Comparison of ENCODE assay signal across 14 mouse cellular contexts in the genomic region with DNA sequence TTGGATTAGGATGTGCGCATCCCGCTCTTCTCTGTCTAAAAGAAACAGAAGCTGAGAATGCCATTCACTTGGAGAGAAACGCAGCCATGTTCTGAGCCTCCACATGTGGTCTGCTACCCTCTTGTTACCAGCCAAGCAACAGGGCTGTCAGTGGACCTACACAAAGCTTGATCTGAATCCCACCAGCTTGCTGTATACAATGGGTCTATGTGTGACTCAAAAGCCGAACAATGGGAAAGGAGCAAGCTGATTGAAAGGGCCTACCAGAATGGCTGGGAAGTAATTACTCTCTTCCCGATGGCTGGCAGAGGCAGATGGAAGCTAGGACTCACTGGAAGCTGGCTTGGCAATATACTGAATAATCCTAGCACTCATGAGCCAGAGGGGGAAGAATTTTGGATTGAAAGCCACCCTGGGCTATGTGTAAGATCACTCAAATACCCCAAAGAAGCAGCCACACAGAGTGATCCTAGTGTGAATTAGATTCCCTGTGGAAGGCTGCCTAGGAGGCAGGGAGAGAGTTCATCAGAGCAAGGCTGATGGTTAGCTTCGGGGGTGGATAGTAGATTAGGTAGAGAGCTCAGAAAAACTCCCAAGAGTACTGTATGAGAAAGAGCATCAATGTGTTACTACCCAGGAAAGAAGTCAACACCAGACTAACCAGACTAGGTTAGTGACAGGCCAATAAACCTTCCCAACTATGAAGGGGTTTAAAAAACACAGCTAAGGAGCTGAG.
A peak's percentile ranks its signal among the peaks of the same experiment; 100 is the strongest.
DNase-seq lines count a peak whose midpoint lies in the region; ATAC-seq and TF ChIP-seq lines count a peak whose summit lies in the region.
"Had no signal": no experiment of that assay in that cellular context is flagged by ENCODE, and none has a peak within 500 bp of the region (broad histone marks: within the 10 kb centered on the region; RNA-seq: fewer than 3 reads in every experiment).

No protein-coding gene starts in this region.

- TF ChIP-seq POLR2A in brain, embryonic 14.5 days (IDR thresholded peaks at IDR 0.05; ENCODE audit: borderline replicate concordance, extremely low read depth, insufficient read depth, insufficient read length, poor library complexity, severe bottlenecking), result no peak

- no peaks in the 10 kb centered on the region; the same call in 1 of the 2 replicates for H3K4me1 ChIP-seq in embryonic facial prominence, embryonic 11.5 days (ENCODE audit: control insufficient read depth, insufficient read depth, low read length)
- peaks cover 34% of the 10 kb centered on the region for H3K4me1 ChIP-seq in hindbrain, embryonic 13.5 days (replicated peaks)
- H3K4me1 ChIP-seq in midbrain, embryonic 16.5 days (ENCODE audit: control insufficient read depth, insufficient read depth, low read length), result no peaks in the 10 kb centered on the region

- ATAC-seq in embryonic facial prominence, embryonic 11.5 days (replicated peaks; ENCODE audit: insufficient number of reproducible peaks, low FRiP score, low TSS enrichment, low read depth), result peak; percentile 60
- peak; percentile 81 for ATAC-seq in hindbrain, embryonic 13.5 days (ENCODE audit: low FRiP score)
- peak; percentile 85 for ATAC-seq in midbrain, embryonic 16.5 days
- ATAC-seq in inflammation-experienced regulatory T-cells, adult 6 months, result no peak
- no peak for ATAC-seq in megakaryocyte-erythroid progenitor cell, adult 5-6 weeks (replicated peaks; ENCODE audit: low FRiP score, low TSS enrichment, poor library complexity, severe bottlenecking)

- no peak overlapping the region for H3K4me3 ChIP-seq in embryonic facial prominence, embryonic 11.5 days (ENCODE audit: low read depth, low read length)
- H3K4me3 ChIP-seq in hindbrain, embryonic 13.5 days, result no peak overlapping the region
- H3K4me3 ChIP-seq in midbrain, embryonic 16.5 days (ENCODE audit: low read depth, low read length), result no peak overlapping the region
- no peak overlapping the region for H3K4me3 ChIP-seq in layer of hippocampus, adult 2 months
- H3K4me3 ChIP-seq: embryonic facial prominence, embryonic 12.5 days; limb, embryonic 15.5 days had no signal

- no peak for TF ChIP-seq CTCF in brain, embryonic 14.5 days (IDR thresholded peaks at IDR 0.05; ENCODE audit: borderline replicate concordance, extremely low read depth, insufficient read depth, insufficient read length)
- TF ChIP-seq CTCF in layer of hippocampus, adult 2 months (conservative IDR thresholded peaks at IDR 0.05), result no peak

- no peaks in the 10 kb centered on the region for H3K9me3 ChIP-seq in embryonic facial prominence, embryonic 11.5 days (replicated peaks; ENCODE audit: control insufficient read depth, low read length)
- H3K9me3 ChIP-seq in hindbrain, embryonic 13.5 days, result no peaks in the 10 kb centered on the region
- no peaks in the 10 kb centered on the region; the same call in 1 of the 2 replicates for H3K9me3 ChIP-seq in midbrain, embryonic 16.5 days (replicated peaks; ENCODE audit: control insufficient read depth, low read length, poor library complexity, severe bottlenecking)
- H3K9me3 ChIP-seq: embryonic facial prominence, embryonic 12.5 days; limb, embryonic 15.5 days had no signal

- no peak overlapping the region for H3K9ac ChIP-seq in embryonic facial prominence, embryonic 11.5 days (replicated peaks; ENCODE audit: low read length)
- no peak overlapping the region for H3K9ac ChIP-seq in hindbrain, embryonic 13.5 days
- no peak overlapping the region for H3K9ac ChIP-seq in midbrain, embryonic 16.5 days (ENCODE audit: low read depth, low read length)
- H3K9ac ChIP-seq: embryonic facial prominence, embryonic 12.5 days; limb, embryonic 15.5 days had no signal

- DNase-seq in brain, embryonic 14.5 days (ENCODE audit: low read depth), result peak; percentile 96
- no peak for DNase-seq in embryonic facial prominence, embryonic 11.5 days (ENCODE audit: low spot score)
- DNase-seq in layer of hippocampus, adult 2 months (ENCODE audit: low spot score in 2 of 2), result no peak
- no peak for DNase-seq in adrenal gland, adult 2 months
- DNase-seq: adrenal gland, adult 8-10 months; cerebellum, adult 11 months; lung, postnatal 10 days; thymus, postnatal 4 days had no signal

- no peaks in the 10 kb centered on the region; the same call in none of the 2 replicates for H3K36me3 ChIP-seq in embryonic facial prominence, embryonic 11.5 days (replicated peaks; ENCODE audit: control insufficient read depth, insufficient read depth, low read depth, low read length)
- 0 out of 2 replicates have a peak, but pooled peaks cover 3% of the 10 kb centered on the region for H3K36me3 ChIP-seq in hindbrain, embryonic 13.5 days
- no peaks in the 10 kb centered on the region for H3K36me3 ChIP-seq in midbrain, embryonic 16.5 days (ENCODE audit: control insufficient read depth, insufficient read depth, low read length)

- H3K4me2 ChIP-seq in embryonic facial prominence, embryonic 11.5 days (ENCODE audit: low read depth, low read length), result no peak overlapping the region
- H3K4me2 ChIP-seq in hindbrain, embryonic 13.5 days, result no peak overlapping the region
- no peak overlapping the region for H3K4me2 ChIP-seq in midbrain, embryonic 16.5 days (ENCODE audit: low read length)
- H3K4me2 ChIP-seq: embryonic facial prominence, embryonic 12.5 days; limb, embryonic 15.5 days had no signal

- WGBS in embryonic facial prominence, embryonic 11.5 days, result 57% methylated on average over 6 of the region's 6 CpGs
- 29% methylated on average over 6 of the region's 6 CpGs for WGBS in hindbrain, embryonic 13.5 days
- WGBS in midbrain, embryonic 16.5 days, result 14% methylated on average over 6 of the region's 6 CpGs

- H3K27me3 ChIP-seq in embryonic facial prominence, embryonic 11.5 days (ENCODE audit: control insufficient read depth, insufficient read depth, low read length), result no peaks in the 10 kb centered on the region
- peaks cover 30% of the 10 kb centered on the region for H3K27me3 ChIP-seq in hindbrain, embryonic 13.5 days
- H3K27me3 ChIP-seq in midbrain, embryonic 16.5 days (ENCODE audit: control insufficient read depth, insufficient read depth, low read depth, low read length), result peaks cover 12% of the 10 kb centered on the region
- H3K27me3 ChIP-seq: embryonic facial prominence, embryonic 12.5 days; limb, embryonic 15.5 days had no signal

- H3K27ac ChIP-seq in embryonic facial prominence, embryonic 11.5 days (replicated peaks; ENCODE audit: low read depth, low read length), result no peak overlapping the region
- H3K27ac ChIP-seq in hindbrain, embryonic 13.5 days, result peak overlapping the region; percentile 53; the same call in 1 of the 2 replicates
- H3K27ac ChIP-seq in midbrain, embryonic 16.5 days (ENCODE audit: low read length), result no peak overlapping the region
- H3K27ac ChIP-seq in layer of hippocampus, adult 2 months, result no peak overlapping the region
- H3K27ac ChIP-seq: embryonic facial prominence, embryonic 12.5 days; limb, embryonic 15.5 days had no signal

Comparison
In these comparisons a context has a peak if more than half of its experiments do, and no peak if none do; other contexts are left out.
1. ATAC-seq: peak in embryonic facial prominence, embryonic 11.5 days (single experiment), hindbrain, embryonic 13.5 days (single experiment) and midbrain, embryonic 16.5 days (single experiment); none in inflammation-experienced regulatory T-cells, adult 6 months (single experiment) and megakaryocyte-erythroid progenitor cell, adult 5-6 weeks (single experiment).